Mouse (Mus musculus) E14TG2a.4 (cell line): Measurements from ENCODE around the gene Olfr1015.

Experiments
- CTCF ChIP-seq: conservative IDR thresholded peaks from 2 replicates; pipeline ENCODE4 v1.5.1; 2014; ENCODE audit warnings: low read length
- NANOG ChIP-seq: IDR thresholded peaks from 2 replicates; pipeline ENCODE4 v1.6.1; 2014; ENCODE audit warnings: borderline replicate concordance, low read length, mixed read lengths

DNA sequence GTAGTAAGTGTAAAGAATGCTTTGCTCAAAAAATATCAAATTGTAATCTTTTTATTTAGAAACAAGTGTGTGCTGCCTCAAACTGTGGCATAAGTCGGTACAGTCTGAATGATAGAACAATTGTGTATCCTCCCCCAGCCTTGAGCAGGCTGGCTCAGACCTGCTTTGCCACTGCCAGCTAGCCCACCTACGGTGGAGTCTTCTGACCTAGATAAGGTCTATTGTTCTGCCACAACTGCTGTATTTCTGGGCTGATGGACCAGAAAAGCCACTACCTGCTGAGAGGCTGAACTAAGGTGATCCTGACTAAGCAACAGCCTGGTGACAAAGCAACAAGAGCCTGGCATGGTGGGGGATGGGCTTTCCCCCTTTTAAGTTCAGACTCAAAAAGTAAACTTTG lies 10.5 kb downstream of the Olfr1015 start:
- no peak for TF ChIP-seq CTCF
- no peak for TF ChIP-seq NANOG
